In genomic region chr5:34761934-34762611, GRCm38 (mm10) we compare ENCODE assay signal across 7 mouse cellular contexts. TPM values are rescaled to one million over a fixed set of nuclear protein-coding genes. Genes with fewer than 3 reads are reported as not detected.
DNase-seq lines count a peak whose midpoint lies in the region; ATAC-seq and TF ChIP-seq lines count a peak whose summit lies in the region.

No protein-coding gene starts in this region.

- no peak; a peak in 1 of 4 replicates for TF ChIP-seq EP300 in MEL (IDR thresholded peaks at IDR 0.05; ENCODE audit: low read depth in 1 of 2, low read length in 2 of 2)
- TF ChIP-seq EP300 in liver, embryonic 14.5 days (IDR thresholded peaks at IDR 0.05; ENCODE audit: low read depth) = no peak

- H3K36me3 ChIP-seq in MEL (ENCODE audit: control insufficient read depth in 1 of 2, insufficient read depth in 2 of 2, low read length in 2 of 2) = peaks cover 0 to 24% of the 10 kb centered on the region in 2 experiments; a peak in 2 of 4 replicates
- no peaks in the 10 kb centered on the region for H3K36me3 ChIP-seq in heart, embryonic 15.5 days
- H3K36me3 ChIP-seq in liver, embryonic 14.5 days (replicated peaks; ENCODE audit: control insufficient read depth, insufficient read depth, low read depth) = no peaks in the 10 kb centered on the region
- no peaks in the 10 kb centered on the region for H3K36me3 ChIP-seq in neural tube, embryonic 14.5 days (ENCODE audit: control insufficient read depth, insufficient read depth, low read length)

- peak overlapping the region; percentile 74 to 81 for H3K4me3 ChIP-seq in MEL (ENCODE audit: control insufficient read depth in 1 of 2, insufficient read depth in 1 of 2, low read depth in 2 of 2, low read length in 2 of 2)
- H3K4me3 ChIP-seq in heart, embryonic 15.5 days = peak overlapping the region; percentile 86
- H3K4me3 ChIP-seq in liver, embryonic 14.5 days (ENCODE audit: insufficient read depth in 1 of 2, low read depth in 2 of 2, low read length in 2 of 2) = peak overlapping the region; percentile 88 to 96
- H3K4me3 ChIP-seq in neural tube, embryonic 14.5 days (ENCODE audit: low read depth, low read length) = peak overlapping the region; percentile 95

- no peak for TF ChIP-seq POLR2A in MEL (IDR thresholded peaks at IDR 0.05; ENCODE audit: control insufficient read depth in 1 of 2, insufficient read depth in 1 of 2, low read depth in 1 of 2, low read length in 2 of 2, poor library complexity in 1 of 2)
- TF ChIP-seq POLR2A in brain, embryonic 14.5 days (IDR thresholded peaks at IDR 0.05; ENCODE audit: borderline replicate concordance, extremely low read depth, insufficient read depth, insufficient read length, poor library complexity, severe bottlenecking) = no peak

- TF ChIP-seq RAD21 in MEL (IDR thresholded peaks at IDR 0.05; ENCODE audit: low read depth, low read length) = no peak

- H3K27ac ChIP-seq in MEL (ENCODE audit: control insufficient read depth, low read depth, low read length) = peak overlapping the region; percentile 78
- H3K27ac ChIP-seq in heart, embryonic 15.5 days = peak overlapping the region; percentile 90
- H3K27ac ChIP-seq in liver, embryonic 14.5 days = peak overlapping the region; percentile 73
- H3K27ac ChIP-seq in neural tube, embryonic 14.5 days (ENCODE audit: low read depth, low read length) = peak overlapping the region; percentile 93

- H3K4me2 ChIP-seq in heart, embryonic 15.5 days = peak overlapping the region; percentile 86
- H3K4me2 ChIP-seq in liver, embryonic 14.5 days (ENCODE audit: low read depth) = peak overlapping the region; percentile 99
- H3K4me2 ChIP-seq in neural tube, embryonic 14.5 days (ENCODE audit: low read depth, low read length) = peak overlapping the region; percentile 59

- no peak for TF ChIP-seq CTCF in MEL (IDR thresholded peaks at IDR 0.05 in 2 of 3, conservative IDR thresholded peaks at IDR 0.05 in 1 of 3; ENCODE audit: control insufficient read depth in 1 of 3, insufficient read depth in 1 of 3, low read depth in 2 of 3, low read length in 3 of 3, poor library complexity in 1 of 3, severe bottlenecking in 1 of 3)
- no peak for TF ChIP-seq CTCF in brain, embryonic 14.5 days (IDR thresholded peaks at IDR 0.05; ENCODE audit: borderline replicate concordance, extremely low read depth, insufficient read depth, insufficient read length)
- no peak for TF ChIP-seq CTCF in liver, embryonic 14.5 days (IDR thresholded peaks at IDR 0.05; ENCODE audit: low read depth)

- ATAC-seq in erythroid progenitor cell, adult 5-6 weeks (replicated peaks; ENCODE audit: low FRiP score, poor library complexity, severe bottlenecking) = peak; percentile 60
- ATAC-seq in heart, embryonic 15.5 days (replicated peaks; ENCODE audit: insufficient number of reproducible peaks, insufficient read depth, low FRiP score, low read depth) = peak; percentile 44
- peak; percentile 59 for ATAC-seq in liver, embryonic 14.5 days (ENCODE audit: insufficient read depth)
- peak; percentile 58 for ATAC-seq in neural tube, embryonic 14.5 days (ENCODE audit: low read depth)

- peaks cover 35% of the 10 kb centered on the region for H3K79me2 ChIP-seq in MEL (ENCODE audit: control insufficient read depth, insufficient read depth, low read length, poor library complexity)

- H3K9ac ChIP-seq in MEL (ENCODE audit: control insufficient read depth, low read depth, low read length, poor library complexity, severe bottlenecking) = peak overlapping the region; percentile 91
- H3K9ac ChIP-seq in heart, embryonic 15.5 days = peak overlapping the region; percentile 92
- peak overlapping the region; percentile 96 for H3K9ac ChIP-seq in liver, embryonic 14.5 days (replicated peaks)
- H3K9ac ChIP-seq in neural tube, embryonic 14.5 days (replicated peaks; ENCODE audit: low read depth, low read length) = peak overlapping the region; percentile 94

- no peaks in the 10 kb centered on the region for H3K9me3 ChIP-seq in MEL (replicated peaks; ENCODE audit: insufficient read depth, low read length)
- H3K9me3 ChIP-seq in heart, embryonic 15.5 days (replicated peaks) = no peaks in the 10 kb centered on the region
- no peaks in the 10 kb centered on the region for H3K9me3 ChIP-seq in liver, embryonic 14.5 days (ENCODE audit: control insufficient read depth, low read length)
- H3K9me3 ChIP-seq in neural tube, embryonic 14.5 days (ENCODE audit: control insufficient read depth, low read length) = no peaks in the 10 kb centered on the region

- peaks cover 12 to 17% of the 10 kb centered on the region in 2 experiments for H3K4me1 ChIP-seq in MEL (ENCODE audit: control insufficient read depth in 1 of 2, insufficient read depth in 2 of 2, low read length in 2 of 2)
- H3K4me1 ChIP-seq in heart, embryonic 15.5 days (replicated peaks) = peaks cover 11% of the 10 kb centered on the region
- H3K4me1 ChIP-seq in liver, embryonic 14.5 days (replicated peaks; ENCODE audit: control insufficient read depth in 2 of 2, insufficient read depth in 2 of 2, low read length in 1 of 2) = peaks cover 12 to 24% of the 10 kb centered on the region in 2 experiments
- peaks cover 11% of the 10 kb centered on the region; the same call in 1 of the 2 replicates for H3K4me1 ChIP-seq in neural tube, embryonic 14.5 days (ENCODE audit: control insufficient read depth, insufficient read depth, low read length)

- peaks cover 0 to 5% of the 10 kb centered on the region in 2 experiments; a peak in 3 of 4 replicates for H3K27me3 ChIP-seq in MEL (ENCODE audit: control insufficient read depth in 1 of 2, insufficient read depth in 2 of 2, low read length in 2 of 2)
- no peaks in the 10 kb centered on the region for H3K27me3 ChIP-seq in heart, embryonic 15.5 days
- no peaks in the 10 kb centered on the region; the same call in 1 of the 2 replicates for H3K27me3 ChIP-seq in liver, embryonic 14.5 days (ENCODE audit: control insufficient read depth, insufficient read depth, low read length)
- H3K27me3 ChIP-seq in neural tube, embryonic 14.5 days (ENCODE audit: control insufficient read depth, insufficient read depth, low read length) = peaks cover 3% of the 10 kb centered on the region; the same call in 1 of the 2 replicates

- DNase-seq in MEL (ENCODE audit: low read depth, low spot score) = peak; percentile 83
- peak; percentile 57 for DNase-seq in brain, embryonic 14.5 days (ENCODE audit: low read depth)
- DNase-seq in kidney, postnatal 36 days = peak; percentile 30 to 49
- DNase-seq in liver, embryonic 14.5 days (ENCODE audit: low read depth in 3 of 3, low spot score in 3 of 3) = peak; percentile 29 to 63 (median 31)

- WGBS in heart, embryonic 15.5 days = under 1% methylated on average over 46 of the region's 54 CpGs
- WGBS in liver, embryonic 14.5 days (ENCODE audit: insufficient replicate concordance) = under 1% methylated on average over 50 of the region's 54 CpGs
- under 1% methylated on average over 52 of the region's 54 CpGs for WGBS in neural tube, embryonic 14.5 days

TF ChIP-seq in MEL, 35 proteins besides CTCF, POLR2A, EP300 and RAD21:
- TF ChIP-seq MAX (IDR thresholded peaks at IDR 0.05; ENCODE audit: low read length) (peak; percentile 54; the same call in 1 of the 2 replicates), MYC (IDR thresholded peaks at IDR 0.05; ENCODE audit: low read depth, low read length) (0 out of 2 replicates have a peak, but pooled peaks have one; percentile 35), USF2 (IDR thresholded peaks at IDR 0.05; ENCODE audit: borderline replicate concordance in 1 of 2, insufficient read depth in 1 of 2, low read depth in 1 of 2, low read length in 2 of 2) (no peak), ETS1 (IDR thresholded peaks at IDR 0.05; ENCODE audit: low read depth, low read length) (peak; percentile 22; the same call in 1 of the 2 replicates), TCF12 (IDR thresholded peaks at IDR 0.05; ENCODE audit: low read depth, low read length) (no peak), RCOR1 (IDR thresholded peaks at IDR 0.05; ENCODE audit: low read depth, low read length) (no peak), MXI1 (IDR thresholded peaks at IDR 0.05; ENCODE audit: low read depth, low read length) (peak; percentile 61; the same call in 1 of the 2 replicates)
TF ChIP-seq in MEL: peak in this region for 4.

RNA-seq across cellular contexts. Expression of gene Htt, which starts 0.5 kb away (rescaled TPM):
- 27.0 and 27.5 TPM in 2 replicates for total RNA-seq in MEL (2012; rRNA removed)
- 10 to 100 TPM in 1 of 2 experiments, not detected in 1; 33.0 TPM for polyA plus RNA-seq in MEL (2012; ENCODE audit: insufficient read depth in 1 of 2, insufficient read length in 2 of 2, low read depth in 1 of 2, low replicate concordance in 2 of 2, missing spikeins in 1 of 2)
- polyA plus RNA-seq in brain, embryonic 14.5 days (2012; rRNA removed) = 28.2 and 32.2 TPM in 2 replicates
- total RNA-seq in erythroid progenitor cell, adult 5-6 weeks (2015; ENCODE audit: low replicate concordance) = 31.7 and 38.6 TPM in 2 replicates
- 31.8 and 47.7 TPM in 2 replicates for total RNA-seq in erythroid progenitor cell, adult 5-6 weeks (2017; ENCODE audit: low replicate concordance)
- polyA plus RNA-seq in heart, embryonic 15.5 days (2015; fragmentation: Nextera tagmentation; extraction: Ambion mirVana) = 6.0 and 9.1 TPM in 2 replicates
- 5.9 and 6.3 TPM in 2 replicates for polyA plus RNA-seq in liver, embryonic 14.5 days (2012; rRNA removed)
- polyA plus RNA-seq in liver, embryonic 14.5 days (2014; fragmentation: Nextera tagmentation; extraction: Ambion mirVana) = 4.8 and 5.0 TPM in 2 replicates
- 21.9 and 28.5 TPM in 2 replicates for polyA plus RNA-seq in neural tube, embryonic 14.5 days (2014; fragmentation: Nextera tagmentation; extraction: Ambion mirVana)

Comparison
In these comparisons a context has a peak if more than half of its experiments do, and no peak if none do; other contexts are left out.
1. Peak in every context shown above with its lines: DNase-seq, ATAC-seq, H3K4me3 ChIP-seq and H3K27ac ChIP-seq.
2. DNase-seq: peak in every context shown above with its lines; median percentile 83 in MEL; 57 in brain, embryonic 14.5 days; 40 in kidney, postnatal 36 days; 31 in liver, embryonic 14.5 days.